Mouse (Mus musculus): ENCODE data around the gene Gm2042. TPM values are rescaled to one million over a fixed set of nuclear protein-coding genes. Genes with fewer than 3 reads are reported as not detected.
"Not testable (repeated sequence)": the region's sequence is repeated elsewhere in the genome, so short reads cannot be mapped to it uniquely, and the experiment has no call there.

The Gm2042 gene
- total RNA-seq (2014; fragmentation: Nextera tagmentation) (not detected in 2 replicates), total RNA-seq (2017) (not detected in 2 replicates)

DNA sequence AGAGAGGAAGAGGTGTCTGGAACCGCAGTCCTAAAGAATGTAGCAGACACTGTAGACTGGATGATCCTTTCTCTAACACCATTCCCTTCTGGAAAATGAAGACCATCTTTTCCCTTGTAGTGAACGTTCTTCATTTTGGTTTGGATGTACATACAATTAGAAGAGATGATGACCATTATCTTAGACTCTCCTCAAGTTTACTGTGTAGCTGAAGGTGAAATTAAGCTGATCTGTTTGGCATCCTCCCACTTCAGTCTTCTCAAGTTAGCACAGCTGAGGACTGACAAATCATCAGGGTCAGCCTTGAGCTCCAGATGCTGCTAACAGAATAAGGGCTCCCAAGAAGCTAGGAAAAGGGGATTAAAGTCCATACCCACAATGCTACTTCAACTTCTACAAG, at the start of gene Gm2042:
TSS of gene Gm2042 (plus strand) at position 301 of the 400 bp plus-strand sequence.
- not testable (repeated sequence) for ATAC-seq (replicated peaks; ENCODE audit: low FRiP score, low TSS enrichment, poor library complexity, severe bottlenecking)

DNA sequence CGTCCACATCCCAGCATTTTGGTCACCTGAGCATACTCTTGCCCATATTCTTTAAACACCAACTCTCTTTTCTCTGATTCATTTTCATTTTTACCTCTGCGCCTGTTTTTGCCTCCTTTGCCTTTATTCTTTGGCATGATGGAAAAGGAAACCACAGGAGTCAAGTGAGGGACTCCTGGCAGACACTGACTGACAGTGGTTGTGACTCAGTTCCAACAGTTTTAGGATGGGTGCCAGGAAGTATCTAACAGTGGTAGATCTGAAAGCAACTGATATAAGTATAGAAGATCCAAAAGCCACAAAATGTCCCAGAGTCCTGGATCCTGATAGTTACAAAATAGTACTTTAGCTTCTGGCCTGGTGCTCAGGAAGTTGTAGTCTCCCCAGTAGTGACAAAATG, 34.2 kb upstream of the Gm2042 start, which contains the start of gene Gm2035:
TSS of gene Gm2035 (minus strand) at position 137 of the 400 bp plus-strand sequence.
- ATAC-seq (replicated peaks; ENCODE audit: low FRiP score, low TSS enrichment, poor library complexity, severe bottlenecking) = not testable (repeated sequence)

GRCm38 (mm10) chr12:87984000-87984399, 30.1 kb downstream of the Gm2042 start:
- not testable (repeated sequence) for ATAC-seq (replicated peaks; ENCODE audit: low FRiP score, low TSS enrichment, poor library complexity, severe bottlenecking)

GRCm38 (mm10) chr12:88004118-88004517, 50.2 kb downstream of the Gm2042 start:
- not testable (repeated sequence) for ATAC-seq (replicated peaks; ENCODE audit: low FRiP score, low TSS enrichment, poor library complexity, severe bottlenecking)

Other genes with a start within 250 kb of the Gm2042 start
- not detected in 2 replicates for gene Gm21319, start 178.3 kb upstream of the Gm2042 start, total RNA-seq (2014; fragmentation: Nextera tagmentation)
- not detected in 2 replicates for gene Gm21319, start 178.3 kb upstream of the Gm2042 start, total RNA-seq (2017)
- gene Gm21936, start 158.6 kb upstream of the Gm2042 start, total RNA-seq (2014; fragmentation: Nextera tagmentation) = not detected in 2 replicates
- not detected in 2 replicates for gene Gm21936, start 158.6 kb upstream of the Gm2042 start, total RNA-seq (2017)
- not detected in 2 replicates for gene BB287469, start 137.5 kb upstream of the Gm2042 start, total RNA-seq (2014; fragmentation: Nextera tagmentation)
- not detected in 2 replicates for gene BB287469, start 137.5 kb upstream of the Gm2042 start, total RNA-seq (2017)
- not detected in 2 replicates for gene Gm2001, start 111.7 kb upstream of the Gm2042 start, total RNA-seq (2014; fragmentation: Nextera tagmentation)
- not detected in 2 replicates for gene Gm2001, start 111.7 kb upstream of the Gm2042 start, total RNA-seq (2017)
- not detected in 2 replicates for gene Gm2016, start 80.0 kb upstream of the Gm2042 start, total RNA-seq (2014; fragmentation: Nextera tagmentation)
- gene Gm2016, start 80.0 kb upstream of the Gm2042 start, total RNA-seq (2017) = not detected in 2 replicates
- not detected in 2 replicates for gene Gm2022, start 58.7 kb upstream of the Gm2042 start, total RNA-seq (2014; fragmentation: Nextera tagmentation)
- gene Gm2022, start 58.7 kb upstream of the Gm2042 start, total RNA-seq (2017) = not detected in 2 replicates
- gene Gm2035, start 34.2 kb upstream of the Gm2042 start, total RNA-seq (2014; fragmentation: Nextera tagmentation) = not detected in 2 replicates
- not detected in 2 replicates for gene Gm2035, start 34.2 kb upstream of the Gm2042 start, total RNA-seq (2017)
- not detected in 2 replicates for gene Gm2075, start 57.8 kb downstream of the Gm2042 start, total RNA-seq (2014; fragmentation: Nextera tagmentation)
- not detected in 2 replicates for gene Gm2075, start 57.8 kb downstream of the Gm2042 start, total RNA-seq (2017)
- not detected in 2 replicates for gene Gm6803, start 64.7 kb downstream of the Gm2042 start, total RNA-seq (2014; fragmentation: Nextera tagmentation)
- gene Gm6803, start 64.7 kb downstream of the Gm2042 start, total RNA-seq (2017) = not detected in 2 replicates
- gene Gm2056, start 72.9 kb downstream of the Gm2042 start, total RNA-seq (2014; fragmentation: Nextera tagmentation) = not detected in 2 replicates
- gene Gm2056, start 72.9 kb downstream of the Gm2042 start, total RNA-seq (2017) = not detected in 2 replicates
- not detected in 2 replicates for gene Gm16368, start 129.6 kb downstream of the Gm2042 start, total RNA-seq (2014; fragmentation: Nextera tagmentation)
- gene Gm16368, start 129.6 kb downstream of the Gm2042 start, total RNA-seq (2017) = not detected in 2 replicates
- not detected in 2 replicates for gene Gm10436, start 228.0 kb downstream of the Gm2042 start, total RNA-seq (2014; fragmentation: Nextera tagmentation)
- not detected in 2 replicates for gene Gm10436, start 228.0 kb downstream of the Gm2042 start, total RNA-seq (2017)